ENCODE assay signal across 8 mouse cellular contexts in genomic region chr12:113119516-113120410, GRCm38 (mm10). TPM values are rescaled to one million over a fixed set of nuclear protein-coding genes. Genes with fewer than 3 reads are reported as not detected.
DNase-seq lines count a peak whose midpoint lies in the region; ATAC-seq and TF ChIP-seq lines count a peak whose summit lies in the region.

No protein-coding gene starts in this region.

- H3K4me2 ChIP-seq in embryonic facial prominence, embryonic 12.5 days (replicated peaks), result no peak overlapping the region
- H3K4me2 ChIP-seq in stomach, embryonic 16.5 days (ENCODE audit: low read depth, low read length), result no peak overlapping the region

- peaks cover 86% of the 10 kb centered on the region for H3K36me3 ChIP-seq in embryonic facial prominence, embryonic 12.5 days
- H3K36me3 ChIP-seq in heart, embryonic 10.5 days, result peaks cover 95% of the 10 kb centered on the region
- peaks cover 8% of the 10 kb centered on the region; the same call in 1 of the 2 replicates for H3K36me3 ChIP-seq in liver, adult 2 months (ENCODE audit: control insufficient read depth, insufficient read depth, low read length)
- H3K36me3 ChIP-seq in stomach, embryonic 16.5 days (ENCODE audit: control insufficient read depth, insufficient read depth, low read length), result peaks cover 23% of the 10 kb centered on the region

- no peaks in the 10 kb centered on the region for H3K79me2 ChIP-seq in liver, adult 2 months (ENCODE audit: control insufficient read depth, insufficient read depth, low read length)

- no peak overlapping the region for H3K27ac ChIP-seq in embryonic facial prominence, embryonic 12.5 days
- peak overlapping the region; percentile 47; the same call in 1 of the 2 replicates for H3K27ac ChIP-seq in heart, embryonic 10.5 days
- H3K27ac ChIP-seq in liver, adult 2 months (replicated peaks; ENCODE audit: insufficient read depth, low read depth, low read length), result no peak overlapping the region
- H3K27ac ChIP-seq in stomach, embryonic 16.5 days (ENCODE audit: low read length), result no peak overlapping the region

- TF ChIP-seq CTCF in liver, adult 2 months (IDR thresholded peaks at IDR 0.05; ENCODE audit: low read depth, low read length), result peak; percentile 77

- ATAC-seq in embryonic facial prominence, embryonic 12.5 days (ENCODE audit: insufficient number of reproducible peaks, insufficient read depth, low FRiP score, low TSS enrichment), result 0 out of 2 replicates have a peak, but pooled peaks have one; percentile 29
- ATAC-seq in monocyte, adult 5-6 weeks (replicated peaks; ENCODE audit: insufficient number of reproducible peaks, low FRiP score, low TSS enrichment, poor library complexity, severe bottlenecking), result peak; percentile 78
- ATAC-seq in stomach, embryonic 16.5 days (ENCODE audit: insufficient read depth, low FRiP score), result peak; percentile 46; the same call in 1 of the 2 replicates

- H3K27me3 ChIP-seq in embryonic facial prominence, embryonic 12.5 days, result no peaks in the 10 kb centered on the region
- no peaks in the 10 kb centered on the region for H3K27me3 ChIP-seq in heart, embryonic 10.5 days (ENCODE audit: insufficient read depth, poor library complexity, severe bottlenecking)
- H3K27me3 ChIP-seq in liver, adult 2 months (ENCODE audit: control insufficient read depth, insufficient read depth, low read length), result no peaks in the 10 kb centered on the region
- no peaks in the 10 kb centered on the region for H3K27me3 ChIP-seq in stomach, embryonic 16.5 days (ENCODE audit: control insufficient read depth, insufficient read depth, low read length)

- no peak overlapping the region for H3K4me3 ChIP-seq in embryonic facial prominence, embryonic 12.5 days
- H3K4me3 ChIP-seq in heart, embryonic 10.5 days, result no peak overlapping the region
- H3K4me3 ChIP-seq in liver, adult 2 months (ENCODE audit: insufficient read depth, low read depth, low read length), result no peak overlapping the region
- no peak overlapping the region for H3K4me3 ChIP-seq in stomach, embryonic 16.5 days (replicated peaks; ENCODE audit: low read length)

- H3K9me3 ChIP-seq in embryonic facial prominence, embryonic 12.5 days, result no peaks in the 10 kb centered on the region
- no peaks in the 10 kb centered on the region for H3K9me3 ChIP-seq in heart, embryonic 10.5 days
- no peaks in the 10 kb centered on the region for H3K9me3 ChIP-seq in stomach, embryonic 16.5 days (replicated peaks; ENCODE audit: control insufficient read depth, low read length)

- WGBS in embryonic facial prominence, embryonic 12.5 days, result 88% methylated on average over 20 of the region's 20 CpGs
- 82% methylated on average over 20 of the region's 20 CpGs for WGBS in heart, embryonic 10.5 days
- WGBS in liver, adult 2 months, result 85% methylated on average over 20 of the region's 20 CpGs
- 85% methylated on average over 20 of the region's 20 CpGs for WGBS in stomach, embryonic 16.5 days

- H3K9ac ChIP-seq in embryonic facial prominence, embryonic 12.5 days, result no peak overlapping the region
- H3K9ac ChIP-seq in liver, adult 2 months (ENCODE audit: low read depth, low read length), result no peak overlapping the region
- no peak overlapping the region for H3K9ac ChIP-seq in stomach, embryonic 16.5 days (ENCODE audit: low read length)

- DNase-seq in CD8-positive naive resting alpha-beta T cell, adult 2 months (ENCODE audit: low read depth in 2 of 2, low spot score in 2 of 2), result peak; percentile 64 to 72
- peak; percentile 79 for DNase-seq in adrenal gland, postnatal 25 days
- peak; percentile 91 for DNase-seq in heart, embryonic 10.5 days (ENCODE audit: low spot score)
- peak; percentile 77 for DNase-seq in kidney, adult 9 months
- peak; percentile 47 for DNase-seq in liver, adult 2 months (ENCODE audit: extremely low read depth, low read depth, low spot score)

- no peak for TF ChIP-seq POLR2A in liver, adult 2 months (IDR thresholded peaks at IDR 0.05; ENCODE audit: extremely low read depth, insufficient read depth, low read length)

- H3K4me1 ChIP-seq in embryonic facial prominence, embryonic 12.5 days, result no peaks in the 10 kb centered on the region
- H3K4me1 ChIP-seq in heart, embryonic 10.5 days, result peaks cover 17% of the 10 kb centered on the region
- H3K4me1 ChIP-seq in liver, adult 2 months (ENCODE audit: control insufficient read depth, insufficient read depth, low read length), result no peaks in the 10 kb centered on the region
- no peaks in the 10 kb centered on the region for H3K4me1 ChIP-seq in stomach, embryonic 16.5 days (ENCODE audit: control insufficient read depth, insufficient read depth, low read length)

RNA-seq across cellular contexts. Expression of gene Crip2, which starts 20.3 kb away (rescaled TPM):
- total RNA-seq in adrenal gland, postnatal 25 days (2021), result 65.9 and 69.0 TPM in 2 replicates
- 78.8 and 88.4 TPM in 2 replicates for polyA plus RNA-seq in embryonic facial prominence, embryonic 12.5 days (2016; fragmentation: Nextera tagmentation; extraction: Ambion mirVana)
- 956 and 1,505 TPM in 2 replicates for polyA plus RNA-seq in heart, embryonic 10.5 days (2016; fragmentation: Nextera tagmentation; extraction: Ambion mirVana)
- total RNA-seq in liver, adult 2 months (2014; rRNA removed), result 24.3 and 37.3 TPM in 2 replicates
- 217 and 245 TPM in 2 replicates for polyA plus RNA-seq in liver, adult 2 months (2012; rRNA removed)
- total RNA-seq in monocyte, adult 5-6 weeks (2017), result 0.57 to 1.7 TPM in 2 of 3 replicates, not detected in the other
- 140 and 142 TPM in 2 replicates for polyA plus RNA-seq in stomach, embryonic 16.5 days (2015; fragmentation: Nextera tagmentation; extraction: Ambion mirVana)

RNA-seq across cellular contexts. Expression of gene Mta1, which starts 21.7 kb away (rescaled TPM):
- total RNA-seq in adrenal gland, postnatal 25 days (2021), result 104 and 109 TPM in 2 replicates
- polyA plus RNA-seq in embryonic facial prominence, embryonic 12.5 days (2016; fragmentation: Nextera tagmentation; extraction: Ambion mirVana), result 18.5 and 20.4 TPM in 2 replicates
- polyA plus RNA-seq in heart, embryonic 10.5 days (2016; fragmentation: Nextera tagmentation; extraction: Ambion mirVana), result 12.0 and 17.5 TPM in 2 replicates
- 6.0 and 8.9 TPM in 2 replicates for total RNA-seq in liver, adult 2 months (2014; rRNA removed)
- 24.3 and 31.7 TPM in 2 replicates for polyA plus RNA-seq in liver, adult 2 months (2012; rRNA removed)
- 9.6 to 19.4 TPM (median 12.7 TPM) in 3 replicates for total RNA-seq in monocyte, adult 5-6 weeks (2017)
- 8.9 and 10.8 TPM in 2 replicates for polyA plus RNA-seq in stomach, embryonic 16.5 days (2015; fragmentation: Nextera tagmentation; extraction: Ambion mirVana)

RNA-seq across cellular contexts. Expression of gene Crip1, which starts 26.4 kb away (rescaled TPM):
- total RNA-seq in adrenal gland, postnatal 25 days (2021), result 28.9 and 30.2 TPM in 2 replicates
- 102 and 107 TPM in 2 replicates for polyA plus RNA-seq in embryonic facial prominence, embryonic 12.5 days (2016; fragmentation: Nextera tagmentation; extraction: Ambion mirVana)
- 511 and 613 TPM in 2 replicates for polyA plus RNA-seq in heart, embryonic 10.5 days (2016; fragmentation: Nextera tagmentation; extraction: Ambion mirVana)
- total RNA-seq in liver, adult 2 months (2014; rRNA removed), result 18.3 and 22.2 TPM in 2 replicates
- polyA plus RNA-seq in liver, adult 2 months (2012; rRNA removed), result 17.5 and 25.0 TPM in 2 replicates
- total RNA-seq in monocyte, adult 5-6 weeks (2017), result 1,094 to 1,293 TPM (median 1,104 TPM) in 3 replicates
- 350 and 360 TPM in 2 replicates for polyA plus RNA-seq in stomach, embryonic 16.5 days (2015; fragmentation: Nextera tagmentation; extraction: Ambion mirVana)

RNA-seq across cellular contexts. Expression of gene Tedc1, which starts 36.5 kb away (rescaled TPM):
- total RNA-seq in adrenal gland, postnatal 25 days (2021), result 1.4 and 2.5 TPM in 2 replicates
- polyA plus RNA-seq in embryonic facial prominence, embryonic 12.5 days (2016; fragmentation: Nextera tagmentation; extraction: Ambion mirVana), result 47.2 and 49.7 TPM in 2 replicates
- 32.7 and 33.5 TPM in 2 replicates for polyA plus RNA-seq in heart, embryonic 10.5 days (2016; fragmentation: Nextera tagmentation; extraction: Ambion mirVana)
- 0.09 and 0.34 TPM in 2 replicates for total RNA-seq in liver, adult 2 months (2014; rRNA removed)
- polyA plus RNA-seq in liver, adult 2 months (2012; rRNA removed), result 0.15 and 0.45 TPM in 2 replicates
- 3.6 to 8.8 TPM (median 4.8 TPM) in 3 replicates for total RNA-seq in monocyte, adult 5-6 weeks (2017)
- 24.0 and 24.3 TPM in 2 replicates for polyA plus RNA-seq in stomach, embryonic 16.5 days (2015; fragmentation: Nextera tagmentation; extraction: Ambion mirVana)

RNA-seq across cellular contexts. Expression of gene Tex22, which starts 45.5 kb away (rescaled TPM):
- total RNA-seq in adrenal gland, postnatal 25 days (2021), result 0.67 TPM in 1 of 2 replicates, not detected in the other
- 0.13 TPM in 1 of 2 replicates, not detected in the other for polyA plus RNA-seq in embryonic facial prominence, embryonic 12.5 days (2016; fragmentation: Nextera tagmentation; extraction: Ambion mirVana)
- not detected in 2 replicates for polyA plus RNA-seq in heart, embryonic 10.5 days (2016; fragmentation: Nextera tagmentation; extraction: Ambion mirVana)
- total RNA-seq in liver, adult 2 months (2014; rRNA removed), result 0.20 TPM in 1 of 2 replicates, not detected in the other
- 0.10 and 0.12 TPM in 2 replicates for polyA plus RNA-seq in liver, adult 2 months (2012; rRNA removed)
- total RNA-seq in monocyte, adult 5-6 weeks (2017), result 0.39 TPM in 1 of 3 replicates, not detected in the others
- not detected in 2 replicates for polyA plus RNA-seq in stomach, embryonic 16.5 days (2015; fragmentation: Nextera tagmentation; extraction: Ambion mirVana)
